Mouse (Mus musculus): Measurements from ENCODE around the gene Cdk5rap1. TPM values are rescaled to one million over a fixed set of nuclear protein-coding genes. Genes with fewer than 3 reads are reported as not detected.

Cdk5rap1 gene
- total and polyA plus RNA-seq, 3 experiments, result 25.8 to 43.5 (median 32.0) TPM

- H3K4me1 ChIP-seq (ENCODE audit: control insufficient read depth in 1 of 2, insufficient read depth in 2 of 2), result no peaks in the 10 kb centered on the region
- no peak overlapping the region for H3K4me2 ChIP-seq (ENCODE audit: insufficient read depth, low read depth, poor library complexity, severe bottlenecking)
- H3K27ac ChIP-seq (ENCODE audit: insufficient read depth, low read depth), result no peak overlapping the region
- peaks cover 35% of the 10 kb centered on the region for H3K27me3 ChIP-seq (replicated peaks)
- H3K4me3 ChIP-seq (replicated peaks in 1 of 3; ENCODE audit: low read depth in 2 of 3, low read length in 2 of 3, poor library complexity in 1 of 3), result no peak overlapping the region
- TF ChIP-seq NRF1 (IDR thresholded peaks at IDR 0.05; ENCODE audit: low read depth, low read length), result no peak
- TF ChIP-seq POLR2AphosphoS2 (IDR thresholded peaks at IDR 0.05; ENCODE audit: low read depth, low read length), result no peak
- no peak for TF ChIP-seq MAX (IDR thresholded peaks at IDR 0.05; ENCODE audit: low read length)
- no peak for TF ChIP-seq MEF2A (IDR thresholded peaks at IDR 0.05; ENCODE audit: borderline replicate concordance, low read depth, low read length)
- no peak for TF ChIP-seq SIN3A (IDR thresholded peaks at IDR 0.05; ENCODE audit: low read length)
- TF ChIP-seq JUN (IDR thresholded peaks at IDR 0.05; ENCODE audit: insufficient read depth, low read depth, low read length), result no peak
- TF ChIP-seq ELF1 (IDR thresholded peaks at IDR 0.05; ENCODE audit: low read depth, low read length), result no peak
- TF ChIP-seq ETS1 (conservative IDR thresholded peaks at IDR 0.05; ENCODE audit: low read depth, low read length), result no peak
- TF ChIP-seq HCFC1 (IDR thresholded peaks at IDR 0.05; ENCODE audit: low read depth, low read length), result no peak
- no peak for TF ChIP-seq SMC3 (IDR thresholded peaks at IDR 0.05; ENCODE audit: low read depth, low read length)
- no peak for TF ChIP-seq CHD1 (IDR thresholded peaks at IDR 0.05; ENCODE audit: low read depth, low read length)
- TF ChIP-seq RAD21 (IDR thresholded peaks at IDR 0.05; ENCODE audit: low read depth, low read length), result no peak
- TF ChIP-seq NELFE (IDR thresholded peaks at IDR 0.05; ENCODE audit: low read depth, low read length), result no peak
- no peak for TF ChIP-seq EP300 (IDR thresholded peaks at IDR 0.05; ENCODE audit: low read length)
- no peak for TF ChIP-seq KAT2A (IDR thresholded peaks at IDR 0.05; ENCODE audit: insufficient replicate concordance, low read length)
- TF ChIP-seq JUND (conservative IDR thresholded peaks at IDR 0.05; ENCODE audit: low read depth, low read length), result no peak
- no peak for TF ChIP-seq USF1 (IDR thresholded peaks at IDR 0.05; ENCODE audit: low read depth, low read length)
- no peak for TF ChIP-seq UBTF (IDR thresholded peaks at IDR 0.05; ENCODE audit: low read depth, low read length)
- no peak for TF ChIP-seq ZKSCAN1 (IDR thresholded peaks at IDR 0.05; ENCODE audit: borderline replicate concordance, low read depth, low read length)
- in situ Hi-C loops (cut with MboI; ENCODE audit: low pct_ligation_motif_present, low pct_unique_long_range_greater_than_20kb, low sequenced_read_pairs) (no loop called here), dilution Hi-C loops (cut with MboI; ENCODE audit: extremely low pct_ligation_motif_present, extremely low pct_unique_long_range_greater_than_20kb, low sequenced_read_pairs) (no loop called here)
- H3K9ac ChIP-seq (ENCODE audit: insufficient read depth, low read depth), result no peak overlapping the region
- H3K79me2 ChIP-seq (replicated peaks; ENCODE audit: control insufficient read depth, extremely low read depth, insufficient read depth, poor library complexity, severe bottlenecking), result no peaks in the 10 kb centered on the region
- H3K9me3 ChIP-seq (replicated peaks; ENCODE audit: low read length), result no peaks in the 10 kb centered on the region
- H3K36me3 ChIP-seq (replicated peaks in 1 of 2; ENCODE audit: control insufficient read depth in 1 of 2, insufficient read depth in 1 of 2, low read length in 1 of 2), result no peaks in the 10 kb centered on the region
- DNase-seq (ENCODE audit: extremely low read depth), result no peak
Observed at GRCm38 (mm10) chr2:154301763-154302162, 71.0 kb downstream of the Cdk5rap1 start.

DNA sequence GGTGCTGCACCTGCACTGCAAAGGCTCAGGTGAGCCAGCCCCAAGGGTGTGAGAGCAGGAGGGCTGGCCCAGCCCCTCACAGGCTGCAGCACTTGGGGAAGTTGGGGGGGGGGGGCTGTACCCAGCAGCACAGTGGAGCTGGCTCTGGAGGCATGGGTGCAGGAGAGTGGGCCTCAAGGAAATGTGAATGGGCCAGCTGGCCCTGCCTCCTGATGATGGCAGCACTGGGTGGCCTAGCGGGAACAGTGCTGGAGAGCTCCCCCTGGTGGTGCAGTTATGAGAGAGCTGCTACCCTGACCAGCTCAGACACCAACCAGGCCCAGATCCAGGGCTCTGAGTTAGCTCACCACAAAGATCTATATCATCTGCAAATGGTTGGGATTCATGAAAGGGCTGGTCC is 72.3 kb downstream of the Cdk5rap1 start:
- Histone ChIP-seq H3K36me3 (replicated peaks in 1 of 2; ENCODE audit: control insufficient read depth in 1 of 2, insufficient read depth in 1 of 2, low read length in 1 of 2) (no peaks in the 10 kb centered on the region), H3K9ac (ENCODE audit: insufficient read depth, low read depth) (no peak overlapping the region), H3K27ac (ENCODE audit: insufficient read depth, low read depth) (no peak overlapping the region), H3K4me3 (replicated peaks in 1 of 3; ENCODE audit: low read depth in 2 of 3, low read length in 2 of 3, poor library complexity in 1 of 3) (no peak overlapping the region), H3K9me3 (replicated peaks; ENCODE audit: low read length) (no peaks in the 10 kb centered on the region), H3K4me2 (ENCODE audit: insufficient read depth, low read depth, poor library complexity, severe bottlenecking) (no peak overlapping the region), H3K79me2 (replicated peaks; ENCODE audit: control insufficient read depth, extremely low read depth, insufficient read depth, poor library complexity, severe bottlenecking) (no peaks in the 10 kb centered on the region), H3K4me1 (ENCODE audit: control insufficient read depth in 1 of 2, insufficient read depth in 2 of 2) (no peaks in the 10 kb centered on the region), H3K27me3 (replicated peaks) (peaks cover 32% of the 10 kb centered on the region)
- peak; percentile 75 to 99 for TF ChIP-seq CTCF (conservative IDR thresholded peaks at IDR 0.05 in 1 of 2, IDR thresholded peaks at IDR 0.05 in 1 of 2; ENCODE audit: low read depth in 2 of 2, low read length in 2 of 2)
- TF ChIP-seq JUND (conservative IDR thresholded peaks at IDR 0.05; ENCODE audit: low read depth, low read length), result no peak
- peak; percentile 75 for TF ChIP-seq SMC3 (IDR thresholded peaks at IDR 0.05; ENCODE audit: low read depth, low read length)
- peak; percentile 54; the same call in 1 of the 2 replicates for TF ChIP-seq NELFE (IDR thresholded peaks at IDR 0.05; ENCODE audit: low read depth, low read length)
- TF ChIP-seq CHD1 (IDR thresholded peaks at IDR 0.05; ENCODE audit: low read depth, low read length), result no peak
- no peak for TF ChIP-seq ETS1 (conservative IDR thresholded peaks at IDR 0.05; ENCODE audit: low read depth, low read length)
- TF ChIP-seq MEF2A (IDR thresholded peaks at IDR 0.05; ENCODE audit: borderline replicate concordance, low read depth, low read length), result no peak
- no peak for TF ChIP-seq MAZ (IDR thresholded peaks at IDR 0.05; ENCODE audit: low read depth, low read length)
- TF ChIP-seq EP300 (IDR thresholded peaks at IDR 0.05; ENCODE audit: low read length), result no peak
- no peak for TF ChIP-seq TCF12 (IDR thresholded peaks at IDR 0.05; ENCODE audit: low read depth, low read length)
- no peak for TF ChIP-seq ZKSCAN1 (IDR thresholded peaks at IDR 0.05; ENCODE audit: borderline replicate concordance, low read depth, low read length)
- TF ChIP-seq RAD21 (IDR thresholded peaks at IDR 0.05; ENCODE audit: low read depth, low read length), result peak; percentile 46
- TF ChIP-seq ELF1 (IDR thresholded peaks at IDR 0.05; ENCODE audit: low read depth, low read length), result no peak
- dilution Hi-C loops (cut with MboI; ENCODE audit: extremely low pct_ligation_motif_present, extremely low pct_unique_long_range_greater_than_20kb, low sequenced_read_pairs), result no loop called here
- in situ Hi-C loops (cut with MboI; ENCODE audit: low pct_ligation_motif_present, low pct_unique_long_range_greater_than_20kb, low sequenced_read_pairs), result no loop called here
- peak; percentile 83 for DNase-seq (ENCODE audit: extremely low read depth)
